Comparison of ENCODE assay signal across 10 mouse cellular contexts in the genomic region with DNA sequence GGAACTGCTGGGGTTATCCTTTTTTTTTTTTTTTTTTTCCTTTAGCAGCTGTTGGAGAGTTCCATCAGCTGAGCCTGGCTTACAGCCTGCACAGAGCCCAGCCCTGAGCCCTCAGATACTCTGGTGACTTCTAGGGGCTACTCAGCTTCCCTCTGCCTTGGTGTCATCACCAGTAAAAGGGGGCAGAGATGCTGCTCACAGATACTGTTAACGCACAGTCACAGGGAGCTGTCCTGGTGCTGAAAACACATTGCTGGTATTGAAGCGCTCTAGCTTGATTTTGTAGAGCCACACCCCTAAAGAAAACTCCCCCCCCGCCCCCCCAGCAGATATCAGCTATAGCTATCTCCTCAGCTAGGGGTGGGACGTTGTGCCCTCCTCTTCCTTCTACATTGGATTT.
DNase-seq lines count a peak whose midpoint lies in the region; ATAC-seq lines count a peak whose summit lies in the region.
"Had no signal": no experiment of that assay in that cellular context is flagged by ENCODE, and none has a peak within 500 bp of the region (broad histone marks: within the 10 kb centered on the region; RNA-seq: fewer than 3 reads in every experiment).

No protein-coding gene starts in this region.

- H3K27me3 ChIP-seq in hindbrain, embryonic 10.5 days (ENCODE audit: insufficient read depth, poor library complexity, severe bottlenecking), result no peaks in the 10 kb centered on the region
- no peaks in the 10 kb centered on the region for H3K27me3 ChIP-seq in hindbrain, embryonic 16.5 days (replicated peaks; ENCODE audit: control insufficient read depth, insufficient read depth, low read length)
- H3K27me3 ChIP-seq in embryonic facial prominence, embryonic 14.5 days (replicated peaks; ENCODE audit: control insufficient read depth, insufficient read depth, low read length), result no peaks in the 10 kb centered on the region

- H3K4me2 ChIP-seq in hindbrain, embryonic 16.5 days (ENCODE audit: low read length), result no peak overlapping the region
- H3K4me2 ChIP-seq in embryonic facial prominence, embryonic 14.5 days (ENCODE audit: low read depth, low read length), result no peak overlapping the region

- H3K9ac ChIP-seq in hindbrain, embryonic 16.5 days (ENCODE audit: low read depth, low read length), result no peak overlapping the region
- no peak overlapping the region for H3K9ac ChIP-seq in embryonic facial prominence, embryonic 14.5 days (ENCODE audit: low read depth, low read length)

- H3K9me3 ChIP-seq in hindbrain, embryonic 10.5 days, result no peaks in the 10 kb centered on the region
- H3K9me3 ChIP-seq in hindbrain, embryonic 16.5 days (ENCODE audit: control insufficient read depth, low read length), result no peaks in the 10 kb centered on the region
- no peaks in the 10 kb centered on the region for H3K9me3 ChIP-seq in embryonic facial prominence, embryonic 14.5 days (ENCODE audit: control insufficient read depth, low read length)

- H3K27ac ChIP-seq in hindbrain, embryonic 10.5 days, result no peak overlapping the region
- H3K27ac ChIP-seq in hindbrain, embryonic 16.5 days (ENCODE audit: low read depth, low read length), result no peak overlapping the region
- H3K27ac ChIP-seq in embryonic facial prominence, embryonic 14.5 days (replicated peaks; ENCODE audit: low read depth, low read length), result no peak overlapping the region

- peak; percentile 50 for DNase-seq in hindbrain, embryonic 10.5 days (ENCODE audit: low spot score)
- DNase-seq in ovary, postnatal 36 days (ENCODE audit: low spot score), result peak; percentile 7
- no peak for DNase-seq in ovary, adult 18-20 months (ENCODE audit: low spot score)
- DNase-seq in embryonic facial prominence, embryonic 14.5 days (ENCODE audit: low spot score), result peak; percentile 87
- DNase-seq in layer of hippocampus, adult 8-10 months (ENCODE audit: low spot score in 2 of 2), result no peak
- DNase-seq in heart, adult 8-10 months (ENCODE audit: low spot score), result no peak
- no peak for DNase-seq in frontal cortex, postnatal 25 days (ENCODE audit: low spot score in 2 of 2)
- DNase-seq: cerebellum, adult 11-12 months; thymus, adult 2 months had no signal

- no peak; the same call in 1 of the 2 replicates for ATAC-seq in hindbrain, embryonic 16.5 days
- no peak for ATAC-seq in embryonic facial prominence, embryonic 14.5 days (ENCODE audit: low read depth)

- 13% methylated on average over 4 of the region's 4 CpGs for WGBS in hindbrain, embryonic 10.5 days
- 24% methylated on average over 4 of the region's 4 CpGs for WGBS in hindbrain, embryonic 16.5 days
- WGBS in embryonic facial prominence, embryonic 14.5 days, result 13% methylated on average over 4 of the region's 4 CpGs

- H3K4me3 ChIP-seq in hindbrain, embryonic 10.5 days, result no peak overlapping the region
- no peak overlapping the region for H3K4me3 ChIP-seq in hindbrain, embryonic 16.5 days (ENCODE audit: low read length)
- no peak overlapping the region for H3K4me3 ChIP-seq in embryonic facial prominence, embryonic 14.5 days (ENCODE audit: low read depth, low read length)

- no peaks in the 10 kb centered on the region for H3K36me3 ChIP-seq in hindbrain, embryonic 10.5 days
- H3K36me3 ChIP-seq in hindbrain, embryonic 16.5 days (ENCODE audit: control insufficient read depth, insufficient read depth, low read length), result no peaks in the 10 kb centered on the region
- no peaks in the 10 kb centered on the region for H3K36me3 ChIP-seq in embryonic facial prominence, embryonic 14.5 days (ENCODE audit: control insufficient read depth, insufficient read depth, low read length)

- H3K4me1 ChIP-seq in hindbrain, embryonic 10.5 days (replicated peaks), result no peaks in the 10 kb centered on the region
- no peaks in the 10 kb centered on the region; the same call in 1 of the 2 replicates for H3K4me1 ChIP-seq in hindbrain, embryonic 16.5 days (ENCODE audit: control insufficient read depth, insufficient read depth, low read depth, low read length)
- no peaks in the 10 kb centered on the region for H3K4me1 ChIP-seq in embryonic facial prominence, embryonic 14.5 days (ENCODE audit: control insufficient read depth, insufficient read depth, low read length)

Comparison
In these comparisons a context has a peak if more than half of its experiments do, and no peak if none do; other contexts are left out.
1. DNase-seq: peak in hindbrain, embryonic 10.5 days (single experiment), ovary, postnatal 36 days (single experiment) and embryonic facial prominence, embryonic 14.5 days (single experiment); none in ovary, adult 18-20 months (single experiment), layer of hippocampus, adult 8-10 months (0 of 2), heart, adult 8-10 months (single experiment) and frontal cortex, postnatal 25 days (0 of 2).